Mouse (Mus musculus) frontal cortex, adult (tissue): ENCODE measurements around the gene Drd1.

Experiments used
- ATAC-seq: cut with Nextera tagmentation; 2 replicates; pipeline ENCODE4 v1.9.2; 2017; ENCODE audit warnings: mild to moderate bottlenecking, moderate library complexity, mixed read lengths; ENCODE audit not compliant: low TSS enrichment

The Drd1 gene

DNA sequence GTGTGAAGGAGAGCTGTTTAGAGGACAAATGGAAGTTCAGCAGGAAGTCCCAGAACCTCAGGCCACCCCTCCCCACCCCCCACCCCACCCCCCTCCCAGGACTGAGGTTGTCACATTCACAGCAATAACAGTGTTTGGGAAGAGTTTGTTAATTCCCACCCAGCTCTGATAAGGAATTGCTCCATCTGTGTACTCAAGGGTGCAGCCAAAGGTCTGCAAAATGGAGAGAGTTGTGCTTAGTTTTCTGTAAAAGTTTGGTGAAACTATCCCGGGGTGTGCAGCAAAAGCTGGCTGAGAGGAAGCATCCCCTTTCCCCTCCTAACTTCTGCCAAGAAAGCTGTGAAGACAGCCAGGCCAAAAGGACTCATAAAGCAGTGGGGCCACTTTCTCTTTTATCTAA lies 17.6 kb upstream of the Drd1 start:
- ATAC-seq, result no peak

DNA sequence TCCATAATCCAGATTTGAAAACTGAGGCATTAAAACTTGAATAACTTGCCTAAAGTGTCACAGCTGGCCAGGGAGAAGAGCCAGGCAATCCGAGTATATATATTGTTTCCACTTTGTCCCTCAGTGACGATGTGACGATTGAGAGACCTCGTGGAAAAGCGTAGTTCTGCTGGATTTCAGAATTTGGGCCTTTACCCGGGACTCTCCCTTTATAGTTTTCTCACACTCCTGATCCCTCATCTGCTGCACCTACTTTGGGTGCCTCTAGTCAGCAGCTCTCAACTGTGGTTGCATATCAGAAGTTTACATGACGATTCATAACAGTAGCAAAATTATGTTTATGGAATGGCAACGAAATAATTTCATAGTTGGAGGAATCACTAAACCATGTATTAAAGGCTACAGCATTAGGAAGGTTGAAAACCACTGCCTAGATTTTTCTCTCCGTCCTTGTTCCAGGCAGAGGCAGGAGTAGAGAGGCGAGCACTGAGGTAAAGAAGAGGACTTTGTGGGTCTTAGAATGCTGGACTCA lies 17.1 kb upstream of the Drd1 start:
- no peak for ATAC-seq

DNA sequence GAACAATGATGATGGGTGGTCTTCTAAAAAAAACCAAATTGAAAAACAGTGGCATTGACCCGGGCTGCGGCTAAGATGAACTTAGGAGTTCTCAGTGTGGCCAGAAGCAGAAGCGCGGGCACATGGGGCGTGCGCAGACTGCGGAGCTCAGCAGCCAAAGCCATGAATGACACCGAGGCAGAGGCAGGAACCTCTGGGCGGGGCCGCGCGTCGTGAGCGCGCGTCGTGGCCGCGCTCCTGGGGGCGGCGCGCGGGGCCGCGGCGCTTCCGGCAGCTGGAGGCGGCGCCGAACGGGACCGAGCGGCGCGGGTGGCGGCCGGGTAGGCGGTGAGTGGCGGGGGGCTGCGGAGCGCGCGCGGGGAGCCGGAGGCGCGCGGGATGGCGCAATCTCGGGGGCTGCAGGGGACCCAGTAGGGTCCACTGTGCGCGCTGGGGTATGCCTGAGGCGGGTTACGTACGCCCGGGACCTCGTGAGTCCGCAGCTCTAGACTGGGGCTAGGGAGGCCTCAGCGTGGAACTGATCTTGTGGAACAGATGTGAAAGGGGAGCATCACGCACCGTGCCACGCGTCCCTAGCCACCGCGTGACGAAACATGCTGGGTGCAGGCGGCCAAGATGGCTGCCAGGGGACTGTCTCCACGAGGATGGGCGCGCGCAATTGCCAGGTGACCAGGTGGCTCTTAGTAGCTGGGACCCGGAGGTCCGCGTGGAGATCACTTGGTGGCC lies 16.3 kb upstream of the Drd1 start, which contains the start of gene Sfxn1:
TSS of gene Sfxn1 (plus strand) at position 264 of the 726 bp plus-strand sequence.
- peak; percentile 88 for ATAC-seq

DNA sequence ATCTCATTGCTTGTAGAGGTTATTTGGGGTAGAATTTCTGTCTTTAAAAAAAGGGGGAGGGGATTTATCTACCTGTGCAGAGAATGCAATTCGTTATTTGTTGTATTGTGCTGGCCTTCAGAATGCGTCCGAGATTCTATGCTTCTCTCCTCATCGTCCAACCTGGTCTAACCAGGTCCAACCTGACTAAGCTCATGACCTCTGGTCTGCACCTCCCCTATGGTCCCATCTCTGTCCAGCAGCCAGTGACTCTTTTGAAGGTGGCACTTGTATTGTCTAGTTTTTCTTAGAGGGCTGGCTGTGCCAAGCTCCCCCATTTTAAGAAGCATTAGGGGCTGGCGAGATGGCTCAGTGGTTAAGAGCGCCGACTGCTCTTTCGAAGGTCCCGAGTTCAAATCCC lies 15.5 kb upstream of the Drd1 start:
- no peak for ATAC-seq

DNA sequence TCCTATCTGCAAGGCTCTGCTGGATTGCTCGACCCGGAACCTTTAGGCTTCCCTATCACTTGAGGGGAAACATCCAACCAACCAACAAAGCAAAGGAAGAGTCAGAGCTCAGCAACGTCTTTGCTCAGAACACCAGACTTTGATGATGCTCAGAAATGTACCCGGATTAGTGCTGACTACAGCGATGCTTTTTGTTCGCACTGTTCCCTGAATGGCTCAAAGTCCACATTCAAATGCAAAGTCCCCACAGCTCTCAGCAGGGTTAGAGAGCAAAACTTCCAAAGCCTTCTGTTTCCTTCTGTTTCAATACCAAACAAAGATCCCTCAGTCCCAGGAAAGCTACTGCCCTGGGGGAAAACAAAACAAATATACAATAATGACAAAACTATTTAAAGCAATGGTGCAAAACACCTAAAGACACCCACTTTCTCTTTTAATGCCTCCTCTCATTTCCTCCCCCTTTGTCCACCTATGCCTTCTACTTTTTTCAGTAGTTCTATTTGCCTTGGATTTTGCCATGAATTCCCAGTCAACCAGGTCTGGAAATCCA lies 12.2 kb upstream of the Drd1 start:
- 0 out of 2 replicates have a peak, but pooled peaks have one; percentile 19 for ATAC-seq

DNA sequence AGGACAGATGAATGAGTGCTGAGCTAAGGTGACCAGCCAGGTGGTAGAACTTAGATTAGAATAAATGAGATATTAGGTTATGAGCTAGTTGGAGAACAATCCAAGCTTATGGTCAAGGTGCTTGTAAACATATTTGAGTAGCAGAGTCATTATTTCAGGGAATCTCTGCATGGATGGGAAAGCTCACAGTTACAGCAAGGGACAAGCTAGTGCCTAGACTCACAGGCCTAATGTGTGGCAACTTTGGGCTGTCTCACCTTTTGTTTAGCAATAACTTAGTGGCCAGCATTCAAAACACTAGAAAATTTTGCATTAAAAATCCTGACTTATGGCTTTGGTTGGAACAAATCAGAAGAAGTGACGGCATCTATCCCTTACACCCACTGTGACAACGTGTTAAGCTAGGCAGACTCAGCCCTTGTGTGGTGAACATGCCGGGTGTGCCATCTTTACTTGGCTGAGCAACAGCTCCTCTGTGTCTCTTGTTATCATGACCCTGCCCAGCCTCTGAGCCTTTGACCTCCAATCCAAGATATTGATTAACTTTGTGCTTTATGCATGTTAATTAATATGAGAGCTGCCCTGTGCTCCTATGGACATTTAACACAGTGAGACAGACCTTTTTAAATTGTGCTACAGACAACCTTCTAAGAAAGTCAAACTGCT lies 10.7 kb upstream of the Drd1 start:
- no peak for ATAC-seq

DNA sequence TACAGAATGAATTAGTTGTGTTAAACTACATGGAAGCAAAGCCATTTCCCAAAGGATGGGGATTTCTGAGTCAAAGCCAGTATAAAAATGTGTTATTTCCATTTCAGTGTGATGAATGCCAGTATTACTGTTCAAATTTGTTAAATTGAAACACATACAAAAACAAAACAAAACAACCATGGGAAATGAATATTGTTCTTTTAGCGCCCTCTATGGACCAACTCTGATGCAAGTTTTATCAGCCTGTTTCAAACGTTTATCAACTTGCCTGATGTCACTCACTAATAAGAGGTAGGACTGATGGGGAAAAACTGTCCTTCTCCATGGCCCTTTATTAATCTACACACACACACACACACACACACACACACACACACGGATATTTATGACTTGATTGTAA lies 7.8 kb upstream of the Drd1 start:
- ATAC-seq, result no peak

DNA sequence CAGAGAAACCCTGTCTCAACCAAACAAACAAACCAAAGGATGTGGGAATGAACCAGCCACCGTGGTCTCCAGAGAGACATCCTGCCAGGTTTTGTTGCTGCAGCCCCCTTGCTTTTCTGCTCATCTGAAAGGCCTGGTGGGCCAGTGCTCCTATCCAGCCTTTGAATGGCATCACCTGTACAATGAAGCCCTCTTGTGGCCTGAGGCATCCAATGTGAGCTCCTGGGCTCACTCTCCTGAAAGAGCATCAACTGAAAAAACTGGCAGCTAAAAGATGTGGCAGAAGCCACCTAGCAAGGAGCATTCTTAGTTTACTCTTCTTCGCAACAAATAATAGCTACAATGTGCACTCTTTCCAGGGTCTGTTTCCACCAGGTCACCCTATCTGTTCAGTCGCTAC lies 6.6 kb upstream of the Drd1 start:
- ATAC-seq, result no peak

DNA sequence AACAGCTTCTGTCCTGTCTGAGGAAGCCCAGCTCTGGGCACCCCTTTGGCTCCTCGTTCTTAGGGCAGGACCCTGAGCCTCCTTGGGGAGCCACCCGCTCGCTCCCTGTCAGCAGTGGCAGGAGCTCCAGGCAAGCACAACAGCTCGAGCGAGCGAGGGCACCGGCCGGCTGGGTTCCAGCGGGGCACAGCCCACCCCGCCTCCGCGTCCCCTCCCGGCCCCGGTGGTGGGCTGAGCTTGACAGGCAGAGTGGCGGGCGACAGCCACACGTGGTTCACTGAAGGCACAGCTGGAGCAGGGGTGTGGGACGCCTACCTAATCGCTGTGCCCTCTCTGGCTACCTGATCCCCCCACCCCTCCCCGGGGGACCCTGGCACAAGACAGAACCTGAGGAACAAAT lies 543 bp downstream of the Drd1 start:
- no peak for ATAC-seq

DNA sequence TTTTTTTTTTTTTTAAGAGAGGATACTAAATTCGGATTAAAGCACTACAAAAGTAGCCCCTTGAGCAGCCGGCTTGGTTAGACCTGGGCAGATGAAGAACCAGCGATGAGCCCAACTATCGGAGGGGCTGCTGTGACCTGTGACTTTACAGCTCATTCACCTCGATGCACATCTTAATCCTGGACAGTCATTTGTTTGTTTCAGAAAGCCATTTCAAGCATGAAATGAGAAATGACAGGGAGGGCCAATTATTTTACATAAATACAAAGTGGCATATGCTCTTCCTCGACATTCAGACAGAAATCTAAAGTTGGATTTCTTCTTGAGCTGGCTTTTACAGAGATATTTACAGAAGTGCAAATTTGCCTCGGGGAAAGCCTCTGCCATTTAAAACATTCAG lies 3.9 kb downstream of the Drd1 start:
- no peak for ATAC-seq

DNA sequence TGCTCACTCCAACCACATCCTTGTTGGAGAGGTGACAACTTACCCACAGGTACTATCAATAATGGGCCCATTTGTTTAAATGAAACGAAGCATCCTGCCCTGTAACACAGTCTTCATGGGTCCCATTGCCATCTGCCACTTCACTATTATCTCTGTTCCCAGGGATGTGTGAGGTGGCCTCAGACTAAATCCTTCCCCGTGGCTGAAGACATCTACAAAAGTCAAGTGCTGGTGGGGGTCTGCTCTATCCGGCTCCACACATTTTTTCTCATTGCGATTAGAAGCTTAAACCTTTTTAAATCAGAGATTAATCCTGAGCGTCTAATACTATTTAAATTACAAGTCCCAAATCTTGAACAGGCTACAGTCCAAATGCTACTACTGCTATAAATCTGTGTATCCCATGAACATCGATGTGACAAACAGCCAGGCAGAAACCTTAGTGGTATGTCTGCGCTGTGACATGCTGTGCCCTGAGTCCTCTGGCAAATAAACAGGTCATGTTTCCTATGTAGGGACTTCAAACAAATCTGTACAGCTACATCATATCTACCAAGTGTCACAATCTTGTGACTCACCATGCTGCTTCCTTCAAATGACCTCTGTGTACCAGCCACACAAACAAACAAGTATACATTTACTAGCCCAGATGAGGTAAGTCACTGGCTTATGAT lies 6.7 kb downstream of the Drd1 start:
- ATAC-seq, result no peak

DNA sequence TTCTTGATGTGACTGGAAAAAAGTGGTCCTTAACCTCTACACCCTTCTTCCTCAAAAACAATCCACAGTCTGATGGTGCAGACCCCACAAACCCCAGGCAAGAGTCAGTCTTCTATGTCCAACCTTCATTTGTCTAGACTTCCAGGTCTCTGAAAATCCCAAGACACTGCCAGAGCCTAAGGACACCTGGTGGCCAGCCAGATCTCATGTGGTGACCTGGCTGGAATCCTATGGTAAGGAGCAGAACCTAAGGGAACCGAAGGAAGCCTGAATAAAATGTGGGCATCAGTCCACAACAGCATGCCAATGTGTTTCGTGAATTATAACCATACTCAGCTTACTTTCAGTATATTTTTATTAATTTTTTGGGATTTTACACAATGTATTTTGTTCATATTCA lies 15.2 kb downstream of the Drd1 start:
- no peak for ATAC-seq

DNA sequence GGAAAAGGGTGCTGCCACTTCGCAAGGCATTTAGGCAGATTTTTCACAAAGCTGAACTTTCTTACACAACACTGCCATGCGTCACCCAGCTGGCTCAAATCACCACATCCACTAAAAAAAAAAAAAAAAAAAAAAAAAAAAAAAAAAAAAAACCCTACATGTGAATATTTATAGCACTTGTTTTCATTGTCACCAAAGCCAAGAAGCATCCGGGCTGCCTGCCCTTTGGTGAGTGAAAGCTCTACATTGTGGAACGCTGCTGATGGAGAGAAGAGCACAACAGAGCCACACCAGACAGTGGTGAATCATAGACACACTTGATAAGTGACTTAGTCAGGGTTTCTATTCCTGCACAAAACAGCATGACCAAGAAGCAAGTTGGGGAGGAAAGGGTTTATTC lies 17.6 kb downstream of the Drd1 start:
- ATAC-seq, result no peak

DNA sequence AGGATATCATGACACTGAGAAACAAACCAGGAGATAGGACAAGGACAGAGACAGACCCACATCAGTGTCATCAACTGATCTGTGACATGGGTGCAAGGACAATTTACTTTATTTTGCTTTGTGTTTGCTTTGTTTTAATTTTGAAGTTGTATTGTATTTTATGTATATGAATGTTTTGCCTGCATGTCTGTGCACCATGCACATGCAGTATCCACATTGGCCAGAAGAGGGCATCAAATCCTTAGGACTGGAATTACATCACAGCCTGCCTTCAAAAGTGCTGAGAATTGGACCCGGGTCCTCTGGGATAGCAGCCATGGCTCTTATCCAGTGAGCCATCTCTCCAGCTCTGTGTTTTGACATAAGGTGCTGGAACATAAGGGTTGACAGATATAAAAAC lies 20.0 kb downstream of the Drd1 start:
- no peak for ATAC-seq

DNA sequence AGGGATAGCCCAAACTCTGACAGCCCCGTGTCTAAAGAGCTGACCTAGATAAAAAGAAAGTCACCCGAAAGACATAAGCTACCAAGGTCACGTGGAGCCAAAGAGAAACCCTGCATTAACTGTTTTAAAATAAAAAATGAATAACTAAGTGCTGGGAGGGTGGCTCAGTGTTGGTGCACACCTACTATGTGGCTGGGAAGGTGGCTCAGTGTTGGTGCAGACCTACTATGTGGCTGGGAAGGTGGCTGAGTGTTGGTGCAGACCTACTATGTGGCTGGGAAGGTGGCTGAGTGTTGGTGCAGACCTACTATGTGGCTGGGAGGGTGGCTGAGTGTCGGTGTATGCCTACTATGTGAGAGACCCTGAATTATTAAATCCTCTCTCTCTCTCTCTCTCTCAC lies 21.9 kb downstream of the Drd1 start:
- no peak for ATAC-seq

DNA sequence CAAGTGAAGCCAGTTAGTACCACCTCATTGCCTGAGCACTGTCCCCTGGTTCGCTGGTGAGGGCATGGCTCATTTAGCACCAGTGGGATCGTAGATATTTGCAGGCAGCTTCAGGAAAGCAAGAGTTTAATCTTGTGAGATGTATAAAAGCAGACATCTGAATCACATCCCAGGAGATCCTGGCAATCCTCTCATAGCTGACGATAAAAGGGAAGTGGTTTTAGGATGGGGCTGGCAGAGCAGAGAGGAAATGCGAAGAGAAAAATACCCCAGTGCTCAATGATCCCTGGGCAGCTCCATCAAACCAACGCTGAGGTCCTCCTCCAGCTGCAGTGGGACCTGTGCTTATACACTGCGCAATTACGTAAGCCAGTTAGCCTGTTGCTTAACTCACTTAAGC lies 28.4 kb downstream of the Drd1 start:
- peak; percentile 62; the same call in 1 of the 2 replicates for ATAC-seq

DNA sequence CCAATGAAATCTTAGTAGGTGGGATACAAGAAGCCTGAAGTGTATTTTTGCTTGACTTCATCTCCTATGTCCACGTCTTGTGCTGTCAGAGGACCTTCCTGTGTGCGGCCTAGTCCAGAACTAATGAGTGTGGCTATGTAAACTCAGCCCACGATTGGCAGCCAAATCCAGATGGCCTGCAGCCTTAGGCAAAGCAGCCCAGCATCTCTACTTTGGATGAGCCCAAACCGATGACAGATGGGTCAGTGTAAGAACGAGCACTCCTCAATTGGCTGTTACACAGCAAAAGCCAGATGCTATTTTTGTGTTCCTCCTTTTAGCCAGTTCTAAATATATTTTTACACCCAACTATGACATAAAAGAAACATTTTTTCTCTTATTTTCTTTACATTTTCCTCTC lies 32.2 kb downstream of the Drd1 start:
- ATAC-seq, result peak; percentile 70

DNA sequence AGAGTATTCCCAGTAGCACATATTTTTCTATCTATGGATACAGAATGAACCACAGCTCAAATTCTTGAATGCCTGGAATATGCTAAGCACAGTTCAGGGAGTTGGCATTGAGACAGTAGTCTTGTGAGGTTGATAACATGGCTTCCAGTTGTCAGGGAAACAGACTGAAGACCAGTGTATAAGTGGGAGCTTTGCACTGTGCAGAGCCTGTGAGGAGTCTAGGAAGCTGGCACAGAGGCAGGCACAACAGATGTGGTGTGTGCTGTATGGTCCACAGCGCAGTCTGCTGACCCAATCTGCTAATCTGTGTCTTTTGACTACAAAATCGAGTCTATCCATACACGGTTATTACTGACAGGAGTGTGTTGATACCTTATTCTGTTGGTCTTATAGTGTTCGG lies 46.8 kb downstream of the Drd1 start:
- ATAC-seq, result no peak
